Mouse (Mus musculus): Measurements from ENCODE around the gene Mog.

DNA sequence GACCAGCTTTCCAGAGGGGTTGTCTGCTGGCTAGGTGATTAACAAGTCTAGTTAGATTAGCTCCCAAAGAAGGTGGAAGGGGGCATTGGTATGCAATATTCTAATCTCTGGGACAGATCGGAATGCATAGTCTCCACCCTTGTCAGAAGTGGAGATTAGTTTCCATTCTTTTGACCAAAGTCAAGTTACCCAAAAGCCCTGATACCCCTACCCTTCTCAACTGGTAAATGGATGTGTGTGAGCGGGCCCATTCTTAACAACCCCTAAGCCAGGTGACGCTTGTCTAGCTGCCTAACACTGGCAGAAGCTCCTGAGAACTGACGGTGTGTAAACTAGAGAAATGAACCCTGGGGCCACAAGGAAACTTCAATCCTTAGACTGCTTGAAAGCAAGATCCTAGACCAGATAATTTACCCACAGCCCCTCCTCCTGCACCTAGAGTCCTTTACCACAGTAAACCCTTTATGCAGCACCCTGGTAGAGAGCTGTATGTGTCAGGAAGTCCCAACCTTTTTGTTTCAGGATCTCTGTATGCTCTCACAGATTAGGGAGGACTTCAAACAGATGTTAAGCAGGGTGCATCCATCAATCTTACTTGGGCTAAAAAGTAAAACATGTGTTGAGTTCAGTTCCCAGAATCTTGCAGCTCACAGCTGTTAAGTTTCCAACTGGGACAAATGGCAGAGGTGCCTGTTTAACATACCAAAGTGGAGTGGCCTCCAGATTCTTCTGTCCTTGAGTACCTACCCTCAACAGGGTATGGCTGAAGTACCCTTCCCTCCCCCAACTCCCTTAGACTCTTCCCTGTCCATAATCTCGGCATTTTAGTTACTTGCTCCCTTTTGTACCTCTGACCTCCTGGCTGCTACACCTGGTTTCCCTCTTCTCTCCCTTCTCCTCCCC is 40.7 kb downstream of the Mog start:
- TF ChIP-seq POLR2A (IDR thresholded peaks at IDR 0.05; ENCODE audit: low read depth, low read length) (no peak), USF1 (IDR thresholded peaks at IDR 0.05; ENCODE audit: low read depth, low read length) (no peak), MAFK (IDR thresholded peaks at IDR 0.05; ENCODE audit: insufficient replicate concordance, low read length) (no peak), NELFE (IDR thresholded peaks at IDR 0.05; ENCODE audit: low read depth, low read length) (no peak), POLR2AphosphoS2 (IDR thresholded peaks at IDR 0.05; ENCODE audit: low read depth, low read length) (no peak), ZC3H11A (IDR thresholded peaks at IDR 0.05; ENCODE audit: low read depth, low read length) (no peak), MAZ (IDR thresholded peaks at IDR 0.05; ENCODE audit: low read depth, low read length) (no peak)
